Mouse (Mus musculus): ENCODE results near the gene Scrg1.
"Not testable (repeated sequence)": the region's sequence is repeated elsewhere in the genome, so short reads cannot be mapped to it uniquely, and the experiment has no call there.

Gene Scrg1

GRCm38 (mm10) chr8:57455765-57456164 is at the start of gene Scrg1:
TSS of gene Scrg1 (plus strand) at chr8:57455923.
- DNase-seq (ENCODE audit: low spot score), result no peak

GRCm38 (mm10) chr8:57406366-57406765 is 49.4 kb upstream of the Scrg1 start:
- no peak for DNase-seq (ENCODE audit: low spot score)

GRCm38 (mm10) chr8:57409333-57409732 is 46.4 kb upstream of the Scrg1 start:
- no peak for DNase-seq (ENCODE audit: low spot score)

GRCm38 (mm10) chr8:57409779-57410472 is 45.8 kb upstream of the Scrg1 start:
- DNase-seq (ENCODE audit: low spot score), result no peak

GRCm38 (mm10) chr8:57410473-57410863 is 45.3 kb upstream of the Scrg1 start:
- DNase-seq (ENCODE audit: low spot score), result no peak

GRCm38 (mm10) chr8:57411366-57411765 is 44.4 kb upstream of the Scrg1 start:
- no peak for DNase-seq (ENCODE audit: low spot score)

GRCm38 (mm10) chr8:57416827-57417226 is 38.9 kb upstream of the Scrg1 start:
- DNase-seq (ENCODE audit: low spot score), result no peak

GRCm38 (mm10) chr8:57426074-57426473 is 29.6 kb upstream of the Scrg1 start:
- DNase-seq (ENCODE audit: low spot score), result peak; percentile 18

- no peak for DNase-seq (ENCODE audit: low spot score)
Measured at GRCm38 (mm10) chr8:57427581-57428366, 27.9 kb upstream of the Scrg1 start.

- no peak for DNase-seq (ENCODE audit: low spot score)
Measured at GRCm38 (mm10) chr8:57428566-57428965, 27.2 kb upstream of the Scrg1 start.

- DNase-seq (ENCODE audit: low spot score), result peak; percentile 79
Measured at GRCm38 (mm10) chr8:57429166-57429887, 26.4 kb upstream of the Scrg1 start.

GRCm38 (mm10) chr8:57429888-57430274 is 25.8 kb upstream of the Scrg1 start:
- DNase-seq (ENCODE audit: low spot score), result not testable (repeated sequence)

GRCm38 (mm10) chr8:57430901-57431300 is 24.8 kb upstream of the Scrg1 start:
- no peak for DNase-seq (ENCODE audit: low spot score)

- DNase-seq (ENCODE audit: low spot score), result peak; percentile 34
Measured at GRCm38 (mm10) chr8:57432802-57433201, 22.9 kb upstream of the Scrg1 start.

- no peak for DNase-seq (ENCODE audit: low spot score)
Measured at GRCm38 (mm10) chr8:57435768-57436436, 19.8 kb upstream of the Scrg1 start.

- no peak for DNase-seq (ENCODE audit: low spot score)
Measured at GRCm38 (mm10) chr8:57436437-57436796, 19.3 kb upstream of the Scrg1 start.

GRCm38 (mm10) chr8:57441131-57441530 is 14.6 kb upstream of the Scrg1 start:
- no peak for DNase-seq (ENCODE audit: low spot score)

GRCm38 (mm10) chr8:57441556-57441955 is 14.2 kb upstream of the Scrg1 start:
- DNase-seq (ENCODE audit: low spot score), result no peak

GRCm38 (mm10) chr8:57443289-57443688 is 12.4 kb upstream of the Scrg1 start:
- DNase-seq (ENCODE audit: low spot score), result no peak

- not testable (repeated sequence) for DNase-seq (ENCODE audit: low spot score)
Measured at GRCm38 (mm10) chr8:57445901-57446300, 9.8 kb upstream of the Scrg1 start.

- no peak for DNase-seq (ENCODE audit: low spot score)
Measured at GRCm38 (mm10) chr8:57450726-57451125, 5.0 kb upstream of the Scrg1 start.

GRCm38 (mm10) chr8:57451896-57452295 is 3.8 kb upstream of the Scrg1 start:
- DNase-seq (ENCODE audit: low spot score), result no peak

All from lung, postnatal 25 days (tissue).